Mouse (Mus musculus) layer of hippocampus, adult 2 months (tissue): Measurements from ENCODE around the gene Ubp1. TPM values are rescaled to one million over a fixed set of nuclear protein-coding genes. Genes with fewer than 3 reads are reported as not detected.

Experiments used
- DNase-seq, 2 experiments: peaks; one replicate each; pipeline ENCODE4 v3.0.0; 2022; ENCODE audit warnings: low spot score in 2 of 2
- H3K27ac ChIP-seq: fragments of 200-600 bp; 2 replicates; pipeline ENCODE4 v1.8.1; 2022
- H3K4me3 ChIP-seq: fragments of 200-600 bp; 2 replicates; pipeline ENCODE4 v1.8.1; 2022; ENCODE audit warnings: mild to moderate bottlenecking
- CTCF ChIP-seq: fragments of 200-600 bp; conservative IDR thresholded peaks from 2 replicates; pipeline ENCODE4 v1.8.1; 2022; ENCODE audit warnings: antibody characterized with exemption, mild to moderate bottlenecking, moderate library complexity
- total RNA-seq, 2 experiments: library from RNA; stranded (reverse); gene quantifications; 2 replicates each; pipeline ENCODE4 v1.2.3; 2021

Gene Ubp1
- total RNA-seq, 2 experiments from 2014 or later = 77.0 to 91.3 TPM

GRCm38 (mm10) chr9:113975442-113975841 lies 44.7 kb downstream of the Ubp1 start:
- no peak overlapping the region for H3K4me3 ChIP-seq
- no peak overlapping the region for H3K27ac ChIP-seq
- TF ChIP-seq CTCF = no peak
- no peak for DNase-seq

- peak overlapping the region; percentile 2; the same call in 1 of the 2 replicates for H3K27ac ChIP-seq
- no peak for DNase-seq
- TF ChIP-seq CTCF = no peak
- no peak overlapping the region for H3K4me3 ChIP-seq
These were observed 45.5 kb downstream of the Ubp1 start for GRCm38 (mm10) chr9:113976264-113976663.

- Histone ChIP-seq H3K4me3 (no peak overlapping the region), H3K27ac (no peak overlapping the region)
- no peak for TF ChIP-seq CTCF
- no peak for DNase-seq
These were observed 46.6 kb downstream of the Ubp1 start for GRCm38 (mm10) chr9:113977225-113977840.

- H3K4me3 ChIP-seq = no peak overlapping the region
- TF ChIP-seq CTCF = no peak
- H3K27ac ChIP-seq = no peak overlapping the region
- no peak for DNase-seq
These were observed 47.9 kb downstream of the Ubp1 start for GRCm38 (mm10) chr9:113978656-113979055.

GRCm38 (mm10) chr9:113979356-113979755 lies 48.6 kb downstream of the Ubp1 start:
- no peak for TF ChIP-seq CTCF

GRCm38 (mm10) chr9:113981099-113981880 lies 50.6 kb downstream of the Ubp1 start:
- DNase-seq = peak; percentile 53 to 62
- no peak for TF ChIP-seq CTCF
- Histone ChIP-seq H3K4me3 (no peak overlapping the region; the same call in 1 of the 2 replicates), H3K27ac (peak overlapping the region; percentile 87)

More at GRCm38 (mm10) chr9:113979356-113979755, 48.6 kb downstream of the Ubp1 start:
- no peak overlapping the region for H3K27ac ChIP-seq
- H3K4me3 ChIP-seq = no peak overlapping the region
- DNase-seq = no peak

GRCm38 (mm10) chr9:113982451-113982850 lies 51.7 kb downstream of the Ubp1 start:
- Histone ChIP-seq H3K4me3 (no peak overlapping the region), H3K27ac (peak overlapping the region; percentile 87)
- no peak for TF ChIP-seq CTCF
- no peak for DNase-seq

GRCm38 (mm10) chr9:113982883-113983670 lies 52.3 kb downstream of the Ubp1 start:
- Histone ChIP-seq H3K27ac (0 out of 2 replicates have a peak overlapping the region, but pooled peaks have one; percentile 87), H3K4me3 (no peak overlapping the region)
- no peak for TF ChIP-seq CTCF
- no peak for DNase-seq

GRCm38 (mm10) chr9:113984946-113985620 lies 54.3 kb downstream of the Ubp1 start:
- Histone ChIP-seq H3K27ac (no peak overlapping the region), H3K4me3 (no peak overlapping the region)
- no peak for TF ChIP-seq CTCF
- no peak for DNase-seq

- peak; percentile 98 for TF ChIP-seq CTCF
- peak; percentile 67 to 85 for DNase-seq
- H3K27ac ChIP-seq = no peak overlapping the region
These were observed 60.0 kb downstream of the Ubp1 start for GRCm38 (mm10) chr9:113990547-113991248.

GRCm38 (mm10) chr9:113992810-113993209 lies 62.1 kb downstream of the Ubp1 start:
- DNase-seq = no peak
- TF ChIP-seq CTCF = no peak
- Histone ChIP-seq H3K27ac (no peak overlapping the region), H3K4me3 (no peak overlapping the region)

More at GRCm38 (mm10) chr9:113990547-113991248, 60.0 kb downstream of the Ubp1 start:
- H3K4me3 ChIP-seq = no peak overlapping the region; the same call in 1 of the 2 replicates

- Histone ChIP-seq H3K27ac (no peak overlapping the region), H3K4me3 (no peak overlapping the region)
- no peak for DNase-seq
- TF ChIP-seq CTCF = peak; percentile 62
These were observed 67.6 kb downstream of the Ubp1 start for GRCm38 (mm10) chr9:113998311-113998710.
